Mouse (Mus musculus) hindbrain, embryonic 14.5 days (tissue): ENCODE results near the gene Olfr1110. TPM values are rescaled to one million over a fixed set of nuclear protein-coding genes. Genes with fewer than 3 reads are reported as not detected.
"Not testable (repeated sequence)": the region's sequence is repeated elsewhere in the genome, so short reads cannot be mapped to it uniquely, and the experiment has no call there.

Experiments used
- ATAC-seq: fragments of 200-750 bp; cut with Nextera tagmentation; 2 replicates; pipeline ENCODE4 v1.8.0; 2017; ENCODE audit warnings: moderate number of reproducible peaks, mild to moderate bottlenecking, moderate TSS enrichment, moderate library complexity; ENCODE audit not compliant: low FRiP score
- DNase-seq: peaks from one replicate; pipeline ENCODE4 v3.0.0-alpha.2; 2015; ENCODE audit warnings: low spot score
- H3K27ac ChIP-seq: fragments of 300-500 bp; sonication (generic); 2 replicates; pipeline ENCODE4 v1.5.1; 2014; ENCODE audit warnings: mild to moderate bottlenecking, moderate library complexity
- H3K27me3 ChIP-seq: fragments of 300-500 bp; sonication (generic); 2 replicates; pipeline ENCODE4 v1.6.1; 2014; ENCODE audit warnings: mild to moderate bottlenecking, low read length, mixed read lengths; ENCODE audit not compliant: control insufficient read depth, insufficient read depth
- H3K36me3 ChIP-seq: fragments of 300-500 bp; sonication (generic); replicated peaks from 2 replicates; pipeline ENCODE4 v1.6.1; 2014; ENCODE audit not compliant: control insufficient read depth, insufficient read depth
- H3K4me1 ChIP-seq: fragments of 300-500 bp; sonication (generic); replicated peaks from 2 replicates; pipeline ENCODE4 v1.6.1; 2014; ENCODE audit warnings: antibody characterized with exemption, low read length, mixed read lengths; ENCODE audit not compliant: control insufficient read depth, insufficient read depth
- H3K4me2 ChIP-seq: fragments of 300-500 bp; sonication (generic); replicated peaks from 2 replicates; pipeline ENCODE4 v1.6.1; 2014; ENCODE audit warnings: mild to moderate bottlenecking, moderate library complexity
- H3K4me3 ChIP-seq: fragments of 300-500 bp; sonication (generic); replicated peaks from 2 replicates; pipeline ENCODE4 v1.5.1; 2014; ENCODE audit warnings: mild to moderate bottlenecking, low read length
- H3K9ac ChIP-seq: fragments of 300-500 bp; sonication (generic); 2 replicates; pipeline ENCODE4 v1.6.1; 2014
- H3K9me3 ChIP-seq: fragments of 300-500 bp; sonication (generic); 2 replicates; pipeline ENCODE4 v1.6.1; 2016; ENCODE audit warnings: low read length; ENCODE audit not compliant: control insufficient read depth
- WGBS: fragments of 180-500 bp; shearing (Covaris S2); extraction: QIAGEN DNeasy Blood & Tissue Kit; methylation state at CpG from one replicate; pipeline ENCODE4 v1.1.7; 2014; 5-methylcytosine and 5-hydroxymethylcytosine counted together
- polyA plus RNA-seq: library from polyadenylated mRNA; unstranded; fragments of >200 nt; fragmentation: Nextera tagmentation; extraction: Ambion mirVana; gene quantifications from 2 replicates; pipeline ENCODE4 v1.2.1, GENCODE M21; 2014

Gene Olfr1110
- not detected in 2 replicates for polyA plus RNA-seq

GRCm38 (mm10) chr2:87140200-87140599 is at the start of gene Olfr1110:
Gene Olfr1110, minus strand, starts transcription at chr2:87140300.
- ATAC-seq (no peak), DNase-seq (no peak)
- WGBS, result 89% methylated on average over 1 of the region's 1 CpGs
- Histone ChIP-seq H3K4me1 (no peaks in the 10 kb centered on the region), H3K27ac (no peak within 1 kb of the TSS), H3K9me3 (no peaks in the 10 kb centered on the region), H3K4me2 (no peak within 1 kb of the TSS), H3K27me3 (no peaks in the 10 kb centered on the region), H3K36me3 (no peaks in the 10 kb centered on the region), H3K4me3 (no peak within 1 kb of the TSS), H3K9ac (no peak within 1 kb of the TSS)

- Histone ChIP-seq H3K4me2 (no peak within 1 kb of the TSS), H3K4me3 (no peak within 1 kb of the TSS), H3K36me3 (no peaks in the 10 kb centered on the region), H3K9ac (no peak within 1 kb of the TSS), H3K9me3 (no peaks in the 10 kb centered on the region), H3K27ac (no peak within 1 kb of the TSS), H3K4me1 (no peaks in the 10 kb centered on the region), H3K27me3 (no peaks in the 10 kb centered on the region)
- WGBS, result 82% methylated on average over 1 of the region's 1 CpGs
- no peak for ATAC-seq
- no peak for DNase-seq
Measured at GRCm38 (mm10) chr2:87187498-87187897, 47.4 kb upstream of the Olfr1110 start, which contains the start of gene Olfr1112. Gene Olfr1112, plus strand, starts transcription at chr2:87187798.

GRCm38 (mm10) chr2:87167731-87168130 is 27.6 kb upstream of the Olfr1110 start:
- H3K27ac ChIP-seq, H3K4me1 ChIP-seq, H3K4me2 ChIP-seq, H3K36me3 ChIP-seq, H3K9me3 ChIP-seq, H3K9ac ChIP-seq, DNase-seq, ATAC-seq, H3K4me3 ChIP-seq, H3K27me3 ChIP-seq: not testable (repeated sequence)
- WGBS, result 88% methylated on average over 2 of the region's 2 CpGs

- Histone ChIP-seq H3K4me3 (no peak within 1 kb of the TSS), H3K4me1 (no peaks in the 10 kb centered on the region), H3K4me2 (no peak within 1 kb of the TSS), H3K27me3 (no peaks in the 10 kb centered on the region), H3K9ac (no peak within 1 kb of the TSS), H3K36me3 (no peaks in the 10 kb centered on the region), H3K9me3 (no peaks in the 10 kb centered on the region), H3K27ac (no peak within 1 kb of the TSS)
- DNase-seq (no peak), ATAC-seq (no peak)
Measured at GRCm38 (mm10) chr2:87152524-87152923, 12.4 kb upstream of the Olfr1110 start, which contains the start of gene Olfr1111. Gene Olfr1111, minus strand, starts transcription at chr2:87152624.

- Histone ChIP-seq H3K27me3 (no peaks in the 10 kb centered on the region), H3K9ac (no peak within 1 kb of the TSS), H3K9me3 (no peaks in the 10 kb centered on the region), H3K36me3 (no peaks in the 10 kb centered on the region), H3K27ac (no peak within 1 kb of the TSS), H3K4me3 (no peak within 1 kb of the TSS), H3K4me1 (no peaks in the 10 kb centered on the region), H3K4me2 (no peak within 1 kb of the TSS)
- DNase-seq, result no peak
- no peak for ATAC-seq
Measured at GRCm38 (mm10) chr2:87114467-87114866, 25.6 kb downstream of the Olfr1110 start, which contains the start of gene Olfr259. Gene Olfr259, minus strand, starts transcription at chr2:87114567.

GRCm38 (mm10) chr2:87095908-87096307 is 44.2 kb downstream of the Olfr1110 start, which contains the start of gene Olfr1109:
Gene Olfr1109, minus strand, starts transcription at chr2:87096008.
- H3K9me3 ChIP-seq, result no peaks in the 10 kb centered on the region
- no peak within 1 kb of the TSS for H3K9ac ChIP-seq
- 70% methylated on average over 1 of the region's 1 CpGs for WGBS
- H3K27me3 ChIP-seq, result no peaks in the 10 kb centered on the region
- ATAC-seq (no peak), DNase-seq (no peak)
- H3K27ac ChIP-seq, result no peak within 1 kb of the TSS
- H3K36me3 ChIP-seq, result no peaks in the 10 kb centered on the region
- no peak within 1 kb of the TSS for H3K4me3 ChIP-seq
- H3K4me2 ChIP-seq, result no peak within 1 kb of the TSS
- no peaks in the 10 kb centered on the region for H3K4me1 ChIP-seq

Other genes with a start within 250 kb of the Olfr1110 start
- not detected in 2 replicates for gene Olfr1097, start 248.1 kb downstream of the Olfr1110 start, polyA plus RNA-seq
- gene Olfr1098, start 215.8 kb downstream of the Olfr1110 start, polyA plus RNA-seq, result not detected in 2 replicates
- not detected in 2 replicates for gene Olfr1099, start 179.6 kb downstream of the Olfr1110 start, polyA plus RNA-seq
- not detected in 2 replicates for gene Olfr1100, start 160.3 kb downstream of the Olfr1110 start, polyA plus RNA-seq
- not detected in 2 replicates for gene Olfr1101, start 149.1 kb downstream of the Olfr1110 start, polyA plus RNA-seq
- not detected in 2 replicates for gene Olfr1102, start 141.9 kb downstream of the Olfr1110 start, polyA plus RNA-seq
- gene Olfr1104, start 113.2 kb downstream of the Olfr1110 start, polyA plus RNA-seq, result not detected in 2 replicates
- not detected in 2 replicates for gene Olfr1105, start 103.8 kb downstream of the Olfr1110 start, polyA plus RNA-seq
- gene Olfr1106, start 88.0 kb downstream of the Olfr1110 start, polyA plus RNA-seq, result not detected in 2 replicates
- gene Olfr1107, start 64.5 kb downstream of the Olfr1110 start, polyA plus RNA-seq, result not detected in 2 replicates
- not detected in 2 replicates for gene Olfr1109, start 44.3 kb downstream of the Olfr1110 start, polyA plus RNA-seq
- not detected in 2 replicates for gene Olfr259, start 25.7 kb downstream of the Olfr1110 start, polyA plus RNA-seq
- gene Olfr1111, start 12.3 kb upstream of the Olfr1110 start, polyA plus RNA-seq, result not detected in 2 replicates
- gene Olfr1112, start 47.5 kb upstream of the Olfr1110 start, polyA plus RNA-seq, result not detected in 2 replicates
- gene Olfr1113, start 68.7 kb upstream of the Olfr1110 start, polyA plus RNA-seq, result not detected in 2 replicates
- gene Olfr1115, start 107.7 kb upstream of the Olfr1110 start, polyA plus RNA-seq, result not detected in 2 replicates
- not detected in 2 replicates for gene Olfr1116, start 127.2 kb upstream of the Olfr1110 start, polyA plus RNA-seq
- gene Olfr1118, start 167.3 kb upstream of the Olfr1110 start, polyA plus RNA-seq, result not detected in 2 replicates
- not detected in 2 replicates for gene Olfr1120, start 214.5 kb upstream of the Olfr1110 start, polyA plus RNA-seq
- gene Olfr1121, start 229.6 kb upstream of the Olfr1110 start, polyA plus RNA-seq, result not detected in 2 replicates
- not detected in 2 replicates for gene Olfr1122, start 245.5 kb upstream of the Olfr1110 start, polyA plus RNA-seq